In genomic region chr10:125786197-125786879, GRCm38 (mm10) we compare ENCODE assay signal across 8 mouse cellular contexts.
DNase-seq lines count a peak whose midpoint lies in the region; ATAC-seq lines count a peak whose summit lies in the region.

No protein-coding gene starts in this region.

- H3K36me3 ChIP-seq in heart, embryonic 13.5 days = no peaks in the 10 kb centered on the region
- no peaks in the 10 kb centered on the region; the same call in 1 of the 2 replicates for H3K36me3 ChIP-seq in embryonic facial prominence, embryonic 10.5 days (replicated peaks)
- H3K36me3 ChIP-seq in hindbrain, embryonic 13.5 days = no peaks in the 10 kb centered on the region
- H3K36me3 ChIP-seq in midbrain, embryonic 13.5 days = no peaks in the 10 kb centered on the region

- peaks cover 7% of the 10 kb centered on the region; the same call in 1 of the 2 replicates for H3K27me3 ChIP-seq in heart, embryonic 13.5 days (replicated peaks)
- no peaks in the 10 kb centered on the region for H3K27me3 ChIP-seq in embryonic facial prominence, embryonic 10.5 days (replicated peaks; ENCODE audit: low read depth, poor library complexity, severe bottlenecking)
- H3K27me3 ChIP-seq in hindbrain, embryonic 13.5 days = no peaks in the 10 kb centered on the region
- 0 out of 2 replicates have a peak, but pooled peaks cover 3% of the 10 kb centered on the region for H3K27me3 ChIP-seq in midbrain, embryonic 13.5 days

- WGBS in heart, embryonic 13.5 days = 11% methylated on average over 10 of the region's 10 CpGs
- WGBS in embryonic facial prominence, embryonic 10.5 days = 5% methylated on average over 10 of the region's 10 CpGs
- 23% methylated on average over 10 of the region's 10 CpGs for WGBS in hindbrain, embryonic 13.5 days
- WGBS in midbrain, embryonic 13.5 days = 9% methylated on average over 10 of the region's 10 CpGs

- peak overlapping the region; percentile 47 for H3K4me3 ChIP-seq in heart, embryonic 13.5 days
- peak overlapping the region; percentile 46 for H3K4me3 ChIP-seq in embryonic facial prominence, embryonic 10.5 days
- peak overlapping the region; percentile 30 for H3K4me3 ChIP-seq in hindbrain, embryonic 13.5 days
- H3K4me3 ChIP-seq in midbrain, embryonic 13.5 days (replicated peaks) = peak overlapping the region; percentile 26

- H3K27ac ChIP-seq in heart, embryonic 13.5 days (replicated peaks) = peak overlapping the region; percentile 33
- H3K27ac ChIP-seq in embryonic facial prominence, embryonic 10.5 days (replicated peaks) = peak overlapping the region; percentile 87
- no peak overlapping the region for H3K27ac ChIP-seq in hindbrain, embryonic 13.5 days
- H3K27ac ChIP-seq in midbrain, embryonic 13.5 days = no peak overlapping the region

- ATAC-seq in heart, embryonic 13.5 days (ENCODE audit: extremely low read depth, insufficient number of reproducible peaks, low FRiP score, low TSS enrichment) = no peak
- ATAC-seq in hindbrain, embryonic 13.5 days (ENCODE audit: low FRiP score) = no peak
- peak; percentile 43 for ATAC-seq in midbrain, embryonic 13.5 days

- DNase-seq in heart, postnatal 4 days = no peak
- peak; percentile 65 for DNase-seq in embryonic facial prominence, embryonic 10.5 days (ENCODE audit: low spot score)
- no peak for DNase-seq in thymus, postnatal 0 days (ENCODE audit: low spot score)
- DNase-seq in gastrocnemius, adult 18-20 months (ENCODE audit: low spot score) = no peak
- no peak for DNase-seq in cerebellum, postnatal 4 days (ENCODE audit: low spot score in 2 of 2)

- peak overlapping the region; percentile 51 for H3K9ac ChIP-seq in heart, embryonic 13.5 days
- H3K9ac ChIP-seq in hindbrain, embryonic 13.5 days = peak overlapping the region; percentile 67
- no peak overlapping the region for H3K9ac ChIP-seq in midbrain, embryonic 13.5 days (replicated peaks)

- peak overlapping the region; percentile 79 for H3K4me2 ChIP-seq in heart, embryonic 13.5 days
- peak overlapping the region; percentile 56 for H3K4me2 ChIP-seq in hindbrain, embryonic 13.5 days
- peak overlapping the region; percentile 58 for H3K4me2 ChIP-seq in midbrain, embryonic 13.5 days (replicated peaks)

- H3K4me1 ChIP-seq in heart, embryonic 13.5 days = peaks cover 23% of the 10 kb centered on the region
- H3K4me1 ChIP-seq in embryonic facial prominence, embryonic 10.5 days = peaks cover 61% of the 10 kb centered on the region
- H3K4me1 ChIP-seq in hindbrain, embryonic 13.5 days (replicated peaks) = peaks cover 25% of the 10 kb centered on the region
- peaks cover 29% of the 10 kb centered on the region for H3K4me1 ChIP-seq in midbrain, embryonic 13.5 days (replicated peaks)

- no peaks in the 10 kb centered on the region for H3K9me3 ChIP-seq in heart, embryonic 13.5 days
- H3K9me3 ChIP-seq in embryonic facial prominence, embryonic 10.5 days = no peaks in the 10 kb centered on the region
- no peaks in the 10 kb centered on the region for H3K9me3 ChIP-seq in hindbrain, embryonic 13.5 days
- 0 out of 2 replicates have a peak, but pooled peaks cover 2% of the 10 kb centered on the region for H3K9me3 ChIP-seq in midbrain, embryonic 13.5 days

Comparison
In these comparisons a context has a peak if more than half of its experiments do, and no peak if none do; other contexts are left out.
1. H3K27ac ChIP-seq: peak in heart, embryonic 13.5 days (single experiment) and embryonic facial prominence, embryonic 10.5 days (single experiment); none in hindbrain, embryonic 13.5 days (single experiment) and midbrain, embryonic 13.5 days (single experiment).
2. Peak in every context shown above with its lines, with median percentiles within 50 percentile points of each other: H3K4me2 ChIP-seq and H3K4me3 ChIP-seq.